Mouse (Mus musculus): ENCODE measurements around the gene Stk31. TPM values are rescaled to one million over a fixed set of nuclear protein-coding genes. Genes with fewer than 3 reads are reported as not detected.

Stk31 gene
- total and polyA plus RNA-seq, 3 experiments = 0.08 to 0.23 (median 0.18) TPM

GRCm38 (mm10) chr6:49368212-49368611 lies 27.2 kb upstream of the Stk31 start:
- no peak for DNase-seq
- Histone ChIP-seq H3K27ac (peak overlapping the region; percentile 59; the same call in 1 of the 2 replicates), H3K36me3 (ENCODE audit: control insufficient read depth, insufficient read depth, low read length) (no peaks in the 10 kb centered on the region), H3K27me3 (ENCODE audit: control insufficient read depth, insufficient read depth, low read length) (no peaks in the 10 kb centered on the region), H3K4me1 (ENCODE audit: control insufficient read depth, insufficient read depth, low read length) (peaks cover 2% of the 10 kb centered on the region; the same call in 1 of the 2 replicates), H3K9ac (ENCODE audit: low read depth, low read length) (no peak overlapping the region), H3K4me3 (peak overlapping the region; percentile 65), H3K79me2 (replicated peaks; ENCODE audit: control insufficient read depth, insufficient read depth, low read length) (no peaks in the 10 kb centered on the region)
- intact Hi-C loops (cut with DNase I) = no loop called here
- no peak for TF ChIP-seq EP300 (IDR thresholded peaks at IDR 0.05; ENCODE audit: insufficient read depth, low read depth, low read length)
- WGBS = 23% methylated on average over 3 of the region's 3 CpGs

- 70% methylated on average over 4 of the region's 4 CpGs for WGBS
These were observed 22.7 kb upstream of the Stk31 start for GRCm38 (mm10) chr6:49372705-49373104.

GRCm38 (mm10) chr6:49373943-49374342 lies 21.5 kb upstream of the Stk31 start:
- no peak overlapping the region for H3K27ac ChIP-seq
- H3K36me3 ChIP-seq (ENCODE audit: control insufficient read depth, insufficient read depth, low read length) = no peaks in the 10 kb centered on the region
- H3K4me3 ChIP-seq = no peak overlapping the region
- 75% methylated on average over 2 of the region's 2 CpGs for WGBS
- H3K4me1 ChIP-seq (ENCODE audit: control insufficient read depth, insufficient read depth, low read length) = no peaks in the 10 kb centered on the region
- TF ChIP-seq CTCF (IDR thresholded peaks at IDR 0.05) (no peak), POLR2A (IDR thresholded peaks at IDR 0.05; ENCODE audit: insufficient read depth, low read depth, low read length) (no peak), EP300 (IDR thresholded peaks at IDR 0.05; ENCODE audit: insufficient read depth, low read depth, low read length) (no peak)
- H3K79me2 ChIP-seq (replicated peaks; ENCODE audit: control insufficient read depth, insufficient read depth, low read length) = no peaks in the 10 kb centered on the region
- no peaks in the 10 kb centered on the region for H3K27me3 ChIP-seq (ENCODE audit: control insufficient read depth, insufficient read depth, low read length)
- H3K9ac ChIP-seq (ENCODE audit: low read depth, low read length) = no peak overlapping the region
- intact Hi-C loops (cut with DNase I) = no loop called here
- DNase-seq = no peak

More at GRCm38 (mm10) chr6:49372705-49373104, 22.7 kb upstream of the Stk31 start:
- no peak overlapping the region for H3K27ac ChIP-seq
- intact Hi-C loops (cut with DNase I) = no loop called here
- H3K79me2 ChIP-seq (replicated peaks; ENCODE audit: control insufficient read depth, insufficient read depth, low read length) = no peaks in the 10 kb centered on the region
- TF ChIP-seq CTCF (IDR thresholded peaks at IDR 0.05) (no peak), POLR2A (IDR thresholded peaks at IDR 0.05; ENCODE audit: insufficient read depth, low read depth, low read length) (no peak), EP300 (IDR thresholded peaks at IDR 0.05; ENCODE audit: insufficient read depth, low read depth, low read length) (no peak)
- no peaks in the 10 kb centered on the region for H3K36me3 ChIP-seq (ENCODE audit: control insufficient read depth, insufficient read depth, low read length)
- H3K9ac ChIP-seq (ENCODE audit: low read depth, low read length) = no peak overlapping the region
- no peak for DNase-seq
- no peak overlapping the region for H3K4me3 ChIP-seq
- peaks cover 2% of the 10 kb centered on the region; the same call in 1 of the 2 replicates for H3K4me1 ChIP-seq (ENCODE audit: control insufficient read depth, insufficient read depth, low read length)
- H3K27me3 ChIP-seq (ENCODE audit: control insufficient read depth, insufficient read depth, low read length) = no peaks in the 10 kb centered on the region

GRCm38 (mm10) chr6:49378328-49378727 lies 17.1 kb upstream of the Stk31 start:
- Histone ChIP-seq H3K4me1 (ENCODE audit: control insufficient read depth, insufficient read depth, low read length) (no peaks in the 10 kb centered on the region), H3K36me3 (ENCODE audit: control insufficient read depth, insufficient read depth, low read length) (no peaks in the 10 kb centered on the region), H3K27me3 (ENCODE audit: control insufficient read depth, insufficient read depth, low read length) (no peaks in the 10 kb centered on the region), H3K79me2 (replicated peaks; ENCODE audit: control insufficient read depth, insufficient read depth, low read length) (no peaks in the 10 kb centered on the region), H3K27ac (no peak overlapping the region), H3K9ac (ENCODE audit: low read depth, low read length) (no peak overlapping the region), H3K4me3 (no peak overlapping the region)
- no peak for DNase-seq
- intact Hi-C loops (cut with DNase I) = no loop called here
- no peak for TF ChIP-seq EP300 (IDR thresholded peaks at IDR 0.05; ENCODE audit: insufficient read depth, low read depth, low read length)
- 69% methylated on average over 12 of the region's 12 CpGs for WGBS

GRCm38 (mm10) chr6:49394276-49394675 lies 1.1 kb upstream of the Stk31 start:
- no peak overlapping the region for H3K9ac ChIP-seq (ENCODE audit: low read depth, low read length)
- intact Hi-C loops (cut with DNase I) = loop anchor here (1.0 kb wide), 1 partner anchor 127 kb away; no protein-coding TSS in a partner anchor
- 65% methylated on average over 1 of the region's 1 CpGs for WGBS
- H3K27ac ChIP-seq = no peak overlapping the region
- H3K4me1 ChIP-seq (ENCODE audit: control insufficient read depth, insufficient read depth, low read length) = no peaks in the 10 kb centered on the region
- TF ChIP-seq CTCF (IDR thresholded peaks at IDR 0.05) (peak; percentile 58), POLR2A (IDR thresholded peaks at IDR 0.05; ENCODE audit: insufficient read depth, low read depth, low read length) (no peak)
- no peaks in the 10 kb centered on the region for H3K36me3 ChIP-seq (ENCODE audit: control insufficient read depth, insufficient read depth, low read length)
- H3K79me2 ChIP-seq (replicated peaks; ENCODE audit: control insufficient read depth, insufficient read depth, low read length) = no peaks in the 10 kb centered on the region
- H3K27me3 ChIP-seq (ENCODE audit: control insufficient read depth, insufficient read depth, low read length) = no peaks in the 10 kb centered on the region
- no peak for DNase-seq
- H3K4me3 ChIP-seq = no peak overlapping the region

GRCm38 (mm10) chr6:49397466-49397865 lies 2.1 kb downstream of the Stk31 start:
- no peaks in the 10 kb centered on the region for H3K4me1 ChIP-seq (ENCODE audit: control insufficient read depth, insufficient read depth, low read length)
- DNase-seq = no peak

More at GRCm38 (mm10) chr6:49397466-49397865, 2.1 kb downstream of the Stk31 start:
- Histone ChIP-seq H3K36me3 (ENCODE audit: control insufficient read depth, insufficient read depth, low read length) (no peaks in the 10 kb centered on the region), H3K9ac (ENCODE audit: low read depth, low read length) (no peak overlapping the region), H3K27ac (no peak overlapping the region), H3K4me3 (no peak overlapping the region), H3K27me3 (ENCODE audit: control insufficient read depth, insufficient read depth, low read length) (no peaks in the 10 kb centered on the region), H3K79me2 (replicated peaks; ENCODE audit: control insufficient read depth, insufficient read depth, low read length) (no peaks in the 10 kb centered on the region)
- no peak for TF ChIP-seq EP300 (IDR thresholded peaks at IDR 0.05; ENCODE audit: insufficient read depth, low read depth, low read length)
- peak; percentile 39 for TF ChIP-seq CTCF (IDR thresholded peaks at IDR 0.05)
- no peak for TF ChIP-seq POLR2A (IDR thresholded peaks at IDR 0.05; ENCODE audit: insufficient read depth, low read depth, low read length)
- intact Hi-C loops (cut with DNase I) = loop anchor here (5.0 kb wide), 1 partner anchor 340 kb away; no protein-coding TSS in a partner anchor

Measured in heart, adult 2 months (tissue).